Mouse (Mus musculus): Measurements from ENCODE around the gene Rab6b.

DNA sequence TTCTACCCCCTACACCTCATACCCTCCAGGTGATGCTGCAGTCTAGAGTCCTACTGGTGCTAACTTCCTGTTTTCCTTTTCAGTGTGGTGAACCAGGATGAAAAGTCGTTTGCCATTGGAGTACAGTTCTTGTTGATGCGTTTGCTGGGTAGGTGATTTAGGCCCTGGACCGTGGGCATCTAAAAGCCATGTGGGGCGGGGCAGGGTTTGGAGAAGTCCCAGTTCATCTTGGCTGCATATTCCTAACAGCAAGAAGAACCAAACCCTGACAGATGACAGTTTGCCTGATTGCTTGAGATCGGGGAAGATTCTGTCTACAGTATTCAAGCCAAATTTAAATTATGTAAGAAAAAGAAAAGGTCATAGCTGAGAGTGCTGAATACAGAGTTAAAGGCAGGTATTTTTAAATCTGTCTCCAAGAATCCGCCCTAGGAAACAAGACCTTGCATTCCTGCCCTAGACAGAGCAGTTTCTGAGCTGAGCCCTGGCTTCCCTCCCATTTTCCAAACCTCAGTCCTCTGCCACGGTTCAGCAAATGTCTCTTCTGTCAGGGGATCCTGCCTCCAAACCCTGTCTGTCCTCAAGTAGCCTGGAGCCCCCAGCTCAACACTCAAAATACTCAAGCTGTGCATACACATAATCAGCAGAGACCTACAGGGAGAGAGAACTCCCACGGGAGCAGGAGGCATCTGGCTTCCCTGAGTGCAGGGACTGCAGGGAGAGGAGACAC is 29.2 kb upstream of the Rab6b start:
- TF ChIP-seq ETS1 (IDR thresholded peaks at IDR 0.05; ENCODE audit: low read depth, low read length): no peak
- TF ChIP-seq EP300 (IDR thresholded peaks at IDR 0.05; ENCODE audit: low read depth in 1 of 2, low read length in 2 of 2): no peak
